In genomic region chrX:165362798-165363197, GRCm38 (mm10) we compare ENCODE assay signal across 9 mouse cellular contexts. TPM values are rescaled to one million over a fixed set of nuclear protein-coding genes. Genes with fewer than 3 reads are reported as not detected.
DNase-seq lines count a peak whose midpoint lies in the region; ATAC-seq lines count a peak whose summit lies in the region.
"Had no signal": no experiment of that assay in that cellular context is flagged by ENCODE, and none has a peak within 500 bp of the region (broad histone marks: within the 10 kb centered on the region; RNA-seq: fewer than 3 reads in every experiment).

No protein-coding gene starts in this region.

- H3K9me3 ChIP-seq in liver, embryonic 12.5 days (replicated peaks), result no peaks in the 10 kb centered on the region

- no peaks in the 10 kb centered on the region for H3K27me3 ChIP-seq in liver, embryonic 12.5 days (replicated peaks)

- 47% methylated on average over 1 of the region's 1 CpGs for WGBS in liver, embryonic 12.5 days (ENCODE audit: insufficient replicate concordance)

- H3K9ac ChIP-seq in liver, embryonic 12.5 days, result no peak overlapping the region

- no peak for ATAC-seq in liver, embryonic 12.5 days

- H3K4me1 ChIP-seq in liver, embryonic 12.5 days, result no peaks in the 10 kb centered on the region

- DNase-seq in layer of hippocampus, adult 11-12 months (ENCODE audit: low spot score), result peak; percentile 5
- no peak for DNase-seq in layer of hippocampus, adult 9-11 months
- peak; percentile 73 for DNase-seq in adrenal gland, adult 2 months
- peak; percentile 64 for DNase-seq in cerebellum, adult 8-10 months
- DNase-seq in kidney, postnatal 10 days, result peak; percentile 70
- peak; percentile 28 to 59 for DNase-seq in right cerebral cortex, postnatal 10 days (ENCODE audit: low spot score in 2 of 2)
- no peak for DNase-seq in spleen, adult 18-20 months

- no peak overlapping the region for H3K4me2 ChIP-seq in liver, embryonic 12.5 days

- no peak overlapping the region for H3K27ac ChIP-seq in liver, embryonic 12.5 days

- H3K4me3 ChIP-seq in liver, embryonic 12.5 days, result no peak overlapping the region
- H3K4me3 ChIP-seq: erythroblast, embryonic 14.5 days had no signal

- H3K36me3 ChIP-seq in liver, embryonic 12.5 days, result no peaks in the 10 kb centered on the region

RNA-seq across cellular contexts. Expression of gene Glra2, which starts 35.6 kb away (rescaled TPM):
- total RNA-seq in adrenal gland, adult 2 months (2021), result not detected
- not detected in 2 replicates for polyA plus RNA-seq in adrenal gland, adult 2 months (2012; rRNA removed)
- polyA plus RNA-seq in liver, embryonic 12.5 days (2016; fragmentation: Nextera tagmentation; extraction: Ambion mirVana), result not detected in 2 replicates
- polyA plus RNA-seq: erythroblast, embryonic 14.5 days had no signal

Comparison
In these comparisons a context has a peak if more than half of its experiments do, and no peak if none do; other contexts are left out.
1. DNase-seq: peak in layer of hippocampus, adult 11-12 months (single experiment), adrenal gland, adult 2 months (single experiment), cerebellum, adult 8-10 months (single experiment), kidney, postnatal 10 days (single experiment) and right cerebral cortex, postnatal 10 days (2 of 2); none in layer of hippocampus, adult 9-11 months (single experiment) and spleen, adult 18-20 months (0 of 2).